Mouse (Mus musculus) embryonic facial prominence, embryonic 14.5 days (tissue): ENCODE measurements around the gene Cd68. TPM values are rescaled to one million over a fixed set of nuclear protein-coding genes. Genes with fewer than 3 reads are reported as not detected.
"Not testable (repeated sequence)": the region's sequence is repeated elsewhere in the genome, so short reads cannot be mapped to it uniquely, and the experiment has no call there.

ENCODE experiments used
- ATAC-seq: fragments of 200-750 bp; cut with Nextera tagmentation; 2 replicates; pipeline ENCODE4 v1.8.0; 2017; ENCODE audit warnings: low read depth, moderate number of reproducible peaks, moderate TSS enrichment
- DNase-seq: peaks from one replicate; pipeline ENCODE4 v3.0.0-alpha.2; 2015; ENCODE audit warnings: low spot score
- H3K27ac ChIP-seq: fragments of 300-500 bp; sonication (generic); replicated peaks from 2 replicates; pipeline ENCODE4 v1.5.1; 2014; ENCODE audit warnings: low read depth, mild to moderate bottlenecking, low read length, moderate library complexity
- H3K27me3 ChIP-seq: fragments of 300-500 bp; sonication (generic); replicated peaks from 2 replicates; pipeline ENCODE4 v1.6.1; 2014; ENCODE audit warnings: low read length; ENCODE audit not compliant: control insufficient read depth, insufficient read depth
- H3K36me3 ChIP-seq: fragments of 300-500 bp; sonication (generic); 2 replicates; pipeline ENCODE4 v1.6.1; 2014; ENCODE audit warnings: low read length, mixed read lengths; ENCODE audit not compliant: control insufficient read depth, insufficient read depth
- H3K4me1 ChIP-seq: fragments of 300-500 bp; sonication (generic); 2 replicates; pipeline ENCODE4 v1.6.1; 2014; ENCODE audit warnings: antibody characterized with exemption, low read length; ENCODE audit not compliant: control insufficient read depth, insufficient read depth
- H3K4me2 ChIP-seq: fragments of 300-500 bp; sonication (generic); 2 replicates; pipeline ENCODE4 v1.6.1; 2014; ENCODE audit warnings: low read depth, mild to moderate bottlenecking, low read length, moderate library complexity, mixed read lengths
- H3K4me3 ChIP-seq: fragments of 300-500 bp; sonication (generic); 2 replicates; pipeline ENCODE4 v1.5.1; 2014; ENCODE audit warnings: low read depth, mild to moderate bottlenecking, low read length
- H3K9ac ChIP-seq: fragments of 300-500 bp; sonication (generic); 2 replicates; pipeline ENCODE4 v1.6.1; 2014; ENCODE audit warnings: low read depth, mild to moderate bottlenecking, low read length, moderate library complexity, mixed read lengths
- H3K9me3 ChIP-seq: fragments of 300-500 bp; sonication (generic); 2 replicates; pipeline ENCODE4 v1.6.1; 2016; ENCODE audit warnings: low read length; ENCODE audit not compliant: control insufficient read depth
- WGBS: fragments of 180-500 bp; shearing (Covaris S2); extraction: QIAGEN DNeasy Blood & Tissue Kit; methylation state at CpG from one replicate; pipeline ENCODE4 v1.1.7; 2014; 5-methylcytosine and 5-hydroxymethylcytosine counted together
- polyA plus RNA-seq: library from polyadenylated mRNA; unstranded; fragments of >200 nt; fragmentation: Nextera tagmentation; extraction: Ambion mirVana; gene quantifications from 2 replicates; pipeline ENCODE4 v1.2.1, GENCODE M21; 2014

The Cd68 gene
- polyA plus RNA-seq, 1 experiment from 2014 or later, result 22.0 TPM

DNA sequence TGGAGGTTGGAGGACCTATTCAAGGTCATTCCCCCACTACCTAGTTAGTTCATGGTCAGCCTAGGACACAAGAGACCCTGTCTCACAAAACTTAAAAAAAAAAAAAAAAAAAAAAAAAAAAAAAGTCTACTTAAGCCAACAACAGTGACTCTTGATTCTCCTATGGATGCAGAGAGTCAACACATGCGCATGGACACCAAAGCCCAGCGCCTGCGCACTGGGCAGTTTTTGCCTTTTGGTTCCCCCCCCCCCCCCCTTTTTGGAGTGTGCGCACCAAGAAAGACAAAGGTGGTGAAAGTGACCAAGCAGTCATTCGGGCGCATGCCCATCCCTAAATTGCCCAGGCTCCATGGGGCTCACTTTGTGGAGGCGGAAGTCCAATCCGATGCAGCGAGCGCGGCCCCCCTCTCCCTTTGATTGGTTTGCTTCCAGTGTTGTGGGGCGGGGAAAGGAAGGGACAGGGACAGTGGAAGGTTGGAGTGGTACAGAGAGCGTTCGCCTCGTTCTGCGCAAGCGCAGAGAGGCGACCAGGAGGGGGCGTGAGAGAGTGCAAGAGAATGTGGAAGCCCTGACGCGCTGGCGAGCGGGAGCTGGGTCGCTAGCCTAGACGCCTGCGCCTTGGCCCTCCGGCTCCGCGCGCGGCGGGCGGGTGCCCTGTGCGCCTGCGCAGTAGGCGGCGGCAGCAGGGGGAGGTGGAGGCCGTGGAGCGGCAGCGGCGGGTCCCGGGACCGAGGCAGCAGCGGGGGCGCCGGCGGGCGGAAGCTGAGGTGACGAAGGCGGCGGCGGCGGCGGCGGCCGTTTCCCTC is 33.5 kb downstream of the Cd68 start, which contains the start of gene Fxr2:
Gene Fxr2, plus strand, starts transcription at position 707 of the 806 bp plus-strand sequence.
- H3K4me3 ChIP-seq, result peak within 1 kb of the TSS; percentile 91
- peak within 1 kb of the TSS; percentile 95 for H3K27ac ChIP-seq
- no peaks in the 10 kb centered on the region for H3K27me3 ChIP-seq
- DNase-seq, result peak; percentile 99
- ATAC-seq, result peak; percentile 98
- peak within 1 kb of the TSS; percentile 89 for H3K4me2 ChIP-seq
- peak within 1 kb of the TSS; percentile 96 for H3K9ac ChIP-seq
- under 1% methylated on average over 22 of the region's 56 CpGs for WGBS
- H3K36me3 ChIP-seq, result peaks cover 11% of the 10 kb centered on the region
- peaks cover 25% of the 10 kb centered on the region for H3K4me1 ChIP-seq
- H3K9me3 ChIP-seq, result no peaks in the 10 kb centered on the region

DNA sequence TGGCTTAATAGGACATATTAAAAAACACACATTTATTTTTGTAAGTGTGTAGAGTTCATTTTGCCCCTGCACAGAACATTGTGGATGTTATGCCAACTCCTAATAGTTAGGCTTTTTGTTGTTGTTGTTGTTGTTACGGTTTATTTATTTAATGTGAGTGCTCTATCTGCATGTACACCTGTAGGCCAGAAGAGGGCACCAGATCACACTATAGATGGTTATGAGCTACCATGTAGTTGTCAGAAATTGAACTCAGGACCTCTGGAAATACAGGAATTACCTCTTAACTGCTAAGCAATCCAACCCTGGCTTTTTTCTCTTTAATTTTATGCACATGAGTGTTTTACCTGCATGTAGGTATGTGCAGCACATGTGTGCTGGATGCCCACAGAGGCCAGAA is 36.2 kb downstream of the Cd68 start:
- H3K27ac ChIP-seq, result no peak overlapping the region
- no peaks in the 10 kb centered on the region for H3K36me3 ChIP-seq
- WGBS, result 63% methylated on average over 1 of the region's 1 CpGs
- no peak for DNase-seq
- peaks cover 15% of the 10 kb centered on the region for H3K4me1 ChIP-seq
- no peak overlapping the region for H3K4me3 ChIP-seq
- H3K9ac ChIP-seq, result no peak overlapping the region
- no peaks in the 10 kb centered on the region for H3K27me3 ChIP-seq
- ATAC-seq, result no peak
- no peaks in the 10 kb centered on the region for H3K9me3 ChIP-seq
- H3K4me2 ChIP-seq, result no peak overlapping the region

DNA sequence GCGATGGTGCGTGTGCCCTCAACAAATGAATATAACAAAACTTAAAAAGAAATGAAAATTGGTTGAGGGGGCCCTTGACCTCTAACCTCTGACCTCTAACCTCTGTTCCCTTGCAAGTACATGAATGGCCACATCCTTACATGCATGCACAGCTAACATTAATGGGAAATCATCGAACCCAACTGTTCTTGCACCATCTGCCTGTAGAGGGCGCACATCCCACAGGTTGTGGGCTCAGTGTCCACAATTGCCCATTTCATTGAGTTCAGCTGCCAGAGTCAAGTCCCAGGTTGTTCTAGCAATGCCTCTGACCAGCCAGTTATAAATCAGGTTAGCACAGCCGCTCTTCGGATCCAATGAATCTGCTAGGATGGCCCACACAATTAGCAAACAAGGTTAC is 37.7 kb downstream of the Cd68 start:
- WGBS, result 32% methylated on average over 6 of the region's 6 CpGs
- ATAC-seq (no peak), DNase-seq (peak; percentile 73)

DNA sequence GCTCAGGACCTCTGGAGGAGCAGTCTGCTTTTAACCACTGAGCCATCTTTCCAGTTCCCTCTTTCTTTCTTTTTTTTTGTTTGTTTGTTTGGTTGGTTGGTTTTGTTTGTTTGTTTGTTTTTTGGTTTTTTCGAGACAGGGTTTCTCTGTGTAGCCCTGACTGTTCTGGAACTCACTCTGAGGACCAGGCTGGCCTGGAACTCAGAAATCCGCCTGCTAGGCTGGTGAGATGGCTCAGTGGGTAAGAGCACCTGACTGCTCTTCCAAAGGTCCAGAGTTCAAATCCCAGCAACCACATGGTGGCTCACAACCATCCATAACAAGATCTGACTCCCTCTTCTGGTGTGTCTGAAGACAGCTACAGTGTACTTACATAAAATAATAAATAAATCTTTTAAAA is 41.6 kb downstream of the Cd68 start:
- not testable (repeated sequence) for ATAC-seq, DNase-seq, H3K9me3 ChIP-seq, H3K4me1 ChIP-seq, H3K27me3 ChIP-seq, H3K4me3 ChIP-seq, H3K4me2 ChIP-seq, H3K9ac ChIP-seq, H3K36me3 ChIP-seq, H3K27ac ChIP-seq
- WGBS, result 90% methylated on average over 2 of the region's 2 CpGs

More for the DNA sequence above, 37.7 kb downstream of the Cd68 start:
- H3K4me3 ChIP-seq, result no peak overlapping the region
- H3K9me3 ChIP-seq, result no peaks in the 10 kb centered on the region
- no peak overlapping the region for H3K4me2 ChIP-seq
- H3K4me1 ChIP-seq, result 0 out of 2 replicates have a peak, but pooled peaks cover 4% of the 10 kb centered on the region
- no peaks in the 10 kb centered on the region for H3K27me3 ChIP-seq
- no peak overlapping the region for H3K9ac ChIP-seq
- no peak overlapping the region for H3K27ac ChIP-seq
- H3K36me3 ChIP-seq, result no peaks in the 10 kb centered on the region; the same call in 1 of the 2 replicates

DNA sequence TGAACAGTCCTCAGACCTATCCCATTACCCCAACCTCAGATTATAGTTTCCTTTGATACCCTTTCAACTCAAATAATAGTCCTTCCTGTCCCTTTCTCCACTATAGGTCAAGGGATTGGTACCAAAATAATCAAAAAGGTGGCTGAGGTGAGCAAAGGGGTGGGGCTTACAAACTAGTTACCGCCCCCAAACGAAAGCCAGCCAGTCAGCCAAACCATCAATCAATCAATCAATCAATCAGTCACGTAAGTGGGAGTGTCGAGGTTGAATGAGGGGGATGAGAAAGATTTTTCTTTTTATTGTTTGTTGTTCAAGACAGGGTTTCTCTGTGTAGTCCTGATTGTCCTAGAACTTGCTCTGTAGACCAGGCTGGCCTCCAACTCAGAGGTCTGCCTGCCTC is 42.9 kb downstream of the Cd68 start:
- 61% methylated on average over 4 of the region's 4 CpGs for WGBS
- H3K27me3 ChIP-seq, result no peaks in the 10 kb centered on the region
- no peak for ATAC-seq

DNA sequence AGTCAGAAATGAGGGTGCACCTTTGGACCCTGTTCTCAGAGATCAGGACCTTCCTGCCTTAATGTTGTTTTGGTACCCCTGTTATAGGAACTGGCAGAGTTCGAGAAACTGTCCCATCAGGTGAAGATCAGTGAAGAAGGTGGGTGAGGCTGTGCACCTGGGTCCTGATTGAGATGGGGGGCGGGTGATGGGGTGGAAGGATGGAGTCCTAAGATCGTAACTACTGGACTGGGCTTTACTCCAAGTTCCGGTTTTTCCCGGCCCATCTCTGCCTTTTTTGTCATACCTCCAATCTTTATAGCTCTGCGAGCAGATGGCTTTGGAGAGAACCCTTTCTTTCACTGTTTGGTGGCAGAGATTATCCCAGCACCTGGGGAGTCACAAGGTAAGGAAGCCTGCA is 43.5 kb downstream of the Cd68 start:
- 18% methylated on average over 6 of the region's 6 CpGs for WGBS
- no peak for ATAC-seq
- no peaks in the 10 kb centered on the region; the same call in 1 of the 2 replicates for H3K36me3 ChIP-seq

More for the DNA sequence above, 42.9 kb downstream of the Cd68 start:
- H3K9ac ChIP-seq, result peak overlapping the region; percentile 80; the same call in 1 of the 2 replicates
- no peaks in the 10 kb centered on the region for H3K9me3 ChIP-seq
- H3K27ac ChIP-seq, result no peak overlapping the region
- DNase-seq, result no peak
- peak overlapping the region; percentile 61; the same call in 1 of the 2 replicates for H3K4me3 ChIP-seq
- H3K36me3 ChIP-seq, result no peaks in the 10 kb centered on the region; the same call in 1 of the 2 replicates
- H3K4me2 ChIP-seq, result peak overlapping the region; percentile 88
- H3K4me1 ChIP-seq, result peaks cover 3% of the 10 kb centered on the region; the same call in 1 of the 2 replicates

DNA sequence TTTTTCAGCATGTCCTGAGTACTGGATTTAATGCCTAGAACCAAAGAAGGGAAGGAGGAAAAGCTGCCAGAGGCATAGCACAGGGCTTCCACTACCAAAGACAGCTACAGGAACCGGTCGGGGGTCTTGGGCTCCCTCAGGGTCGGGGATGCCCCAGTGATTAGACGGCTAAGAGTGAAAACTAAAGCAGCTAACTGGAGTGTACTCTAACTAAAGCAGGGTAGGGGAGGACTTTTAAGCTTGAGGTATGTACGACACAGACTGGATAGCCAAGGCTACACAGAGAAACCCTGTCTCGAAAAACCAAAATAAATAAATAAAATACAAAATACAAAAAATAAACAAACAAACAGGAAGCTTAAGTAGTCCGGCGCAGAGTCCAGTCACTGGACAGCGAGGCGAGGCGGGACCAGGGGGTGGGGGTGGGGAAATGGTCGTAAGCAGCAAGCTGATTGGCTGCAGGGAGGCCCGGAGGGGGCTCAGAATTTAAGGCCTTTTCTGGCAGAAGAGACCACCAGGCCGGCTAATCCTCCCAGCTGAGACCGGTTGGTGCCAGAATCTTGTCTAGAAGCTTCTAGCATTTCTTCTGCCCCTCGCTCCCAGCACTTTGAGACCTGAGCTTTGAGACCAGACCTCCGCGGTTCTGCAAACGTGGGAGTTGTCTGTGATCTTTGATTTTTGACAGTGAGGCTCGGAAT is 44.2 kb downstream of the Cd68 start, which contains the start of gene Sat2:
Gene Sat2, plus strand, starts transcription at position 454 of the 698 bp plus-strand sequence.
- ATAC-seq, result peak; percentile 87
- H3K4me1 ChIP-seq, result peaks cover 3% of the 10 kb centered on the region; the same call in 1 of the 2 replicates
- peak within 1 kb of the TSS; percentile 61 for H3K4me3 ChIP-seq
- peak within 1 kb of the TSS; percentile 80 for H3K9ac ChIP-seq
- under 1% methylated on average over 20 of the region's 20 CpGs for WGBS
- peak within 1 kb of the TSS; percentile 86 for H3K27ac ChIP-seq
- peak within 1 kb of the TSS; percentile 88 for H3K4me2 ChIP-seq
- DNase-seq, result peak; percentile 94
- no peaks in the 10 kb centered on the region; the same call in 1 of the 2 replicates for H3K36me3 ChIP-seq
- H3K9me3 ChIP-seq, result no peaks in the 10 kb centered on the region
- H3K27me3 ChIP-seq, result no peaks in the 10 kb centered on the region

More for the DNA sequence above, 43.5 kb downstream of the Cd68 start:
- Histone ChIP-seq H3K9me3 (no peaks in the 10 kb centered on the region), H3K27ac (peak overlapping the region; percentile 86), H3K27me3 (no peaks in the 10 kb centered on the region), H3K4me2 (peak overlapping the region; percentile 88), H3K9ac (peak overlapping the region; percentile 80), H3K4me3 (peak overlapping the region; percentile 61), H3K4me1 (peaks cover 3% of the 10 kb centered on the region; the same call in 1 of the 2 replicates)
- DNase-seq, result no peak

DNA sequence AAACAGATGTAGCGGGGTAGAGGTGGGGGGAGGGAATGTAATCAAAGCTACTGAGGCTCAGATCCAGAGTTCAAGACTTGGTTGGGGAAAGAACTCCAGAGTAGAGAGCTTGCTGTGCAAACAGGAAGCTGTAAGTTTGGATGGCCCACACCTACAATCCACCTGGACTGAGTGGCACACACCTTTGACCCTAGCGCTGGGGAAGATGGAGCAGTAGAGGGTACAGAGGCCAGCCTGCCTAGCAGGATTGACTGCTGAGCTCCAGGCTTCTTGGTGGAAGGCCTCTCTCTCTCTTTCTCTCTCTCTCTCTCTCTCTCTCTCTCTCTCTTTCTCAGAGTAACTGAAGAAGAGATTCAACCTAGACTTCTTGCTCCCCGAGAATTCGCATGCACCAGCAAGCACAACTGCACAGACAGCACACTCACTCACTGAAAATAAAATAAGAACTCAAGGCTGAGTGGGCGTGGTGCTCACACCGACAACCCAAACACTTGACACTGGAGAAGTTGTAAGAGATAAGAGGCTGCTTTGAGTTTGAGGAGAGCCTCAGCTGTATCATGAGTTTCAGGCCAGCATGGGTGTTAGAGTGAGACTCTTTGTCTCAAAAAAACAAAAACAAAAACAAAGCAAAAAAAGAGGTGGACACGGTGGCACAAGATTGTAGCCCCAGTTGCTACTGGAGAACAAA is 45.4 kb downstream of the Cd68 start:
- Histone ChIP-seq H3K27me3 (no peaks in the 10 kb centered on the region), H3K4me2 (no peak overlapping the region), H3K27ac (no peak overlapping the region), H3K9me3 (no peaks in the 10 kb centered on the region), H3K9ac (no peak overlapping the region), H3K36me3 (no peaks in the 10 kb centered on the region; the same call in 1 of the 2 replicates), H3K4me3 (no peak overlapping the region), H3K4me1 (peaks cover 3% of the 10 kb centered on the region; the same call in 1 of the 2 replicates)
- ATAC-seq, result no peak
- DNase-seq, result no peak
- 85% methylated on average over 7 of the region's 7 CpGs for WGBS
